In genomic region chr15:77935673-77936375, GRCm38 (mm10) we compare ENCODE assay signal across 13 mouse cellular contexts. TPM values are rescaled to one million over a fixed set of nuclear protein-coding genes. Genes with fewer than 3 reads are reported as not detected.
DNase-seq lines count a peak whose midpoint lies in the region; ATAC-seq and TF ChIP-seq lines count a peak whose summit lies in the region.
"Had no signal": no experiment of that assay in that cellular context is flagged by ENCODE, and none has a peak within 500 bp of the region (broad histone marks: within the 10 kb centered on the region; RNA-seq: fewer than 3 reads in every experiment).

No protein-coding gene starts in this region.

- ATAC-seq in stomach, embryonic 16.5 days (ENCODE audit: insufficient read depth, low FRiP score): no peak
- no peak for ATAC-seq in stomach, postnatal 0 days (ENCODE audit: low FRiP score, low TSS enrichment)

- no peak for TF ChIP-seq CTCF in stomach, postnatal 0 days (IDR thresholded peaks at IDR 0.05; ENCODE audit: low read depth)

- H3K4me3 ChIP-seq in stomach, embryonic 16.5 days (replicated peaks; ENCODE audit: low read length): no peak overlapping the region
- no peak overlapping the region for H3K4me3 ChIP-seq in stomach, postnatal 0 days (ENCODE audit: low read depth, low read length)
- H3K4me3 ChIP-seq: erythroblast, embryonic 14.5 days; limb, embryonic 13.5 days had no signal

- H3K9ac ChIP-seq in stomach, embryonic 16.5 days (ENCODE audit: low read length): 0 out of 2 replicates have a peak overlapping the region, but pooled peaks have one; percentile 16
- H3K9ac ChIP-seq in stomach, postnatal 0 days (ENCODE audit: low read length): no peak overlapping the region
- H3K9ac ChIP-seq: limb, embryonic 13.5 days had no signal

- no peak overlapping the region for H3K4me2 ChIP-seq in stomach, embryonic 16.5 days (ENCODE audit: low read depth, low read length)
- no peak overlapping the region for H3K4me2 ChIP-seq in stomach, postnatal 0 days (replicated peaks; ENCODE audit: low read depth)
- H3K4me2 ChIP-seq: limb, embryonic 13.5 days had no signal

- H3K4me1 ChIP-seq in stomach, embryonic 16.5 days (ENCODE audit: control insufficient read depth, insufficient read depth, low read length): 0 out of 2 replicates have a peak, but pooled peaks cover 3% of the 10 kb centered on the region
- no peaks in the 10 kb centered on the region for H3K4me1 ChIP-seq in stomach, postnatal 0 days (replicated peaks; ENCODE audit: control insufficient read depth, insufficient read depth)

- WGBS in stomach, embryonic 16.5 days: 78% methylated on average over 14 of the region's 14 CpGs
- WGBS in stomach, postnatal 0 days: 78% methylated on average over 14 of the region's 14 CpGs

- no peak for TF ChIP-seq EP300 in stomach, postnatal 0 days (optimal IDR thresholded peaks at IDR 0.05)

- peak; percentile 67 for DNase-seq in cerebellum, adult 11-12 months
- DNase-seq in cerebellum, adult 11 months: no peak
- DNase-seq in stomach, postnatal 0 days (ENCODE audit: low spot score): no peak
- DNase-seq in layer of hippocampus, postnatal 36 days: peak; percentile 57 to 68
- DNase-seq in thymus, postnatal 0 days (ENCODE audit: low spot score): no peak
- DNase-seq in Muller cell, postnatal 12 days (ENCODE audit: inconsistent ontology term): no peak
- DNase-seq in urinary bladder, adult 18-20 months (ENCODE audit: low spot score in 2 of 2): no peak
- DNase-seq: heart, postnatal 10 days; kidney, adult 9 months had no signal

- H3K36me3 ChIP-seq in stomach, embryonic 16.5 days (ENCODE audit: control insufficient read depth, insufficient read depth, low read length): no peaks in the 10 kb centered on the region
- H3K36me3 ChIP-seq in stomach, postnatal 0 days (ENCODE audit: control insufficient read depth, insufficient read depth, low read length): no peaks in the 10 kb centered on the region
- H3K36me3 ChIP-seq: G1E; limb, embryonic 13.5 days had no signal

- H3K27ac ChIP-seq in stomach, embryonic 16.5 days (ENCODE audit: low read length): no peak overlapping the region
- no peak overlapping the region for H3K27ac ChIP-seq in stomach, postnatal 0 days (replicated peaks)
- H3K27ac ChIP-seq: limb, embryonic 13.5 days had no signal

- no peaks in the 10 kb centered on the region; the same call in 1 of the 2 replicates for H3K27me3 ChIP-seq in stomach, embryonic 16.5 days (ENCODE audit: control insufficient read depth, insufficient read depth, low read length)
- H3K27me3 ChIP-seq in stomach, postnatal 0 days (ENCODE audit: control insufficient read depth, insufficient read depth, low read length): no peaks in the 10 kb centered on the region
- H3K27me3 ChIP-seq: limb, embryonic 13.5 days had no signal

- no peaks in the 10 kb centered on the region for H3K9me3 ChIP-seq in stomach, embryonic 16.5 days (replicated peaks; ENCODE audit: control insufficient read depth, low read length)
- H3K9me3 ChIP-seq in stomach, postnatal 0 days (ENCODE audit: control insufficient read depth, low read length): no peaks in the 10 kb centered on the region
- H3K9me3 ChIP-seq: G1E; limb, embryonic 13.5 days had no signal

RNA-seq across cellular contexts. Expression of gene Txn2, which starts 7.0 kb away (rescaled TPM):
- polyA plus RNA-seq in stomach, embryonic 16.5 days (2015; fragmentation: Nextera tagmentation; extraction: Ambion mirVana): 232 and 253 TPM in 2 replicates
- polyA plus RNA-seq in stomach, postnatal 0 days (2015; fragmentation: Nextera tagmentation; extraction: Ambion mirVana): 172 and 176 TPM in 2 replicates
- 100 to 1,000 TPM; 125 to 135 TPM for total RNA-seq in layer of hippocampus, postnatal 36 days (2021)
- polyA plus RNA-seq in thymus, postnatal 0 days (2015; fragmentation: Nextera tagmentation; extraction: Ambion mirVana): 213 and 231 TPM in 2 replicates

RNA-seq across cellular contexts. Expression of gene Foxred2, which starts 20.7 kb away (rescaled TPM):
- polyA plus RNA-seq in stomach, embryonic 16.5 days (2015; fragmentation: Nextera tagmentation; extraction: Ambion mirVana): 2.9 and 3.3 TPM in 2 replicates
- polyA plus RNA-seq in stomach, postnatal 0 days (2015; fragmentation: Nextera tagmentation; extraction: Ambion mirVana): 0.62 and 0.87 TPM in 2 replicates
- total RNA-seq in layer of hippocampus, postnatal 36 days (2021): 10 to 100 TPM; 10.5 to 11.8 TPM
- 3.5 TPM in 2 replicates for polyA plus RNA-seq in thymus, postnatal 0 days (2015; fragmentation: Nextera tagmentation; extraction: Ambion mirVana)

RNA-seq across cellular contexts. Expression of gene Eif3d, which starts 34.8 kb away (rescaled TPM):
- polyA plus RNA-seq in stomach, embryonic 16.5 days (2015; fragmentation: Nextera tagmentation; extraction: Ambion mirVana): 182 and 186 TPM in 2 replicates
- 106 and 110 TPM in 2 replicates for polyA plus RNA-seq in stomach, postnatal 0 days (2015; fragmentation: Nextera tagmentation; extraction: Ambion mirVana)
- total RNA-seq in layer of hippocampus, postnatal 36 days (2021): 100 to 1,000 TPM in 1 of 2 experiments, 10 to 100 TPM in 1; 96.9 to 102 TPM
- polyA plus RNA-seq in thymus, postnatal 0 days (2015; fragmentation: Nextera tagmentation; extraction: Ambion mirVana): 157 and 184 TPM in 2 replicates

Comparison
In these comparisons a context has a peak if more than half of its experiments do, and no peak if none do; other contexts are left out.
1. DNase-seq: peak in cerebellum, adult 11-12 months (single experiment) and layer of hippocampus, postnatal 36 days (2 of 2); none in cerebellum, adult 11 months (single experiment), stomach, postnatal 0 days (single experiment), thymus, postnatal 0 days (single experiment), Muller cell, postnatal 12 days (single experiment) and urinary bladder, adult 18-20 months (0 of 2).